In genomic region chr17:24150824-24151223, GRCm38 (mm10) we compare ENCODE assay signal across 8 mouse cellular contexts. TPM values are rescaled to one million over a fixed set of nuclear protein-coding genes. Genes with fewer than 3 reads are reported as not detected.
DNase-seq lines count a peak whose midpoint lies in the region; ATAC-seq and TF ChIP-seq lines count a peak whose summit lies in the region.

TSS of gene Pdpk1 (minus strand) at chr17:24150924.

- peak within 1 kb of the TSS; percentile 43; the same call in 1 of the 2 replicates for H3K9ac ChIP-seq in kidney, postnatal 0 days (ENCODE audit: low read depth, low read length)
- H3K9ac ChIP-seq in midbrain, embryonic 14.5 days (replicated peaks; ENCODE audit: low read length), result peak within 1 kb of the TSS; percentile 26; the same call in 1 of the 2 replicates

- H3K4me1 ChIP-seq in kidney, postnatal 0 days (replicated peaks; ENCODE audit: insufficient read depth, low read length), result no peaks in the 10 kb centered on the region
- H3K4me1 ChIP-seq in bone marrow macrophage, adult 2 months (ENCODE audit: control insufficient read depth, insufficient read depth, low read length), result peaks cover 7% of the 10 kb centered on the region; the same call in 1 of the 2 replicates
- no peaks in the 10 kb centered on the region for H3K4me1 ChIP-seq in midbrain, embryonic 14.5 days (ENCODE audit: control insufficient read depth, insufficient read depth, low read length)

- WGBS in kidney, postnatal 0 days, result 80% methylated on average over 2 of the region's 2 CpGs
- WGBS in midbrain, embryonic 14.5 days, result 95% methylated on average over 2 of the region's 2 CpGs

- no peak for TF ChIP-seq CTCF in kidney, postnatal 0 days (IDR thresholded peaks at IDR 0.05; ENCODE audit: low read depth)
- TF ChIP-seq CTCF in bone marrow macrophage, adult 2 months (IDR thresholded peaks at IDR 0.05; ENCODE audit: low read depth, low read length), result no peak

- no peak within 1 kb of the TSS for H3K27ac ChIP-seq in kidney, postnatal 0 days
- no peak within 1 kb of the TSS for H3K27ac ChIP-seq in bone marrow macrophage, adult 2 months (ENCODE audit: insufficient read depth, low read depth, low read length)
- no peak within 1 kb of the TSS for H3K27ac ChIP-seq in midbrain, embryonic 14.5 days (replicated peaks; ENCODE audit: low read depth, low read length)

- DNase-seq in kidney, postnatal 0 days (ENCODE audit: low spot score), result no peak
- no peak for DNase-seq in kidney, adult 9 months
- DNase-seq in gonadal fat pad, adult 2 months (ENCODE audit: low read depth), result no peak
- no peak for DNase-seq in layer of hippocampus, postnatal 14 days (ENCODE audit: low spot score in 2 of 2)
- no peak for DNase-seq in midbrain, embryonic 14.5 days
- no peak for DNase-seq in ovary, postnatal 10 days (ENCODE audit: low spot score)

- ATAC-seq in kidney, postnatal 0 days (replicated peaks; ENCODE audit: low FRiP score, low read depth), result no peak
- no peak for ATAC-seq in midbrain, embryonic 14.5 days (ENCODE audit: low FRiP score, low TSS enrichment)
- no peak for ATAC-seq in cerebellum, adult (ENCODE audit: insufficient number of reproducible peaks, low FRiP score, low TSS enrichment)

- peak within 1 kb of the TSS; percentile 68 for H3K4me2 ChIP-seq in kidney, postnatal 0 days (ENCODE audit: low read length)
- peak within 1 kb of the TSS; percentile 54 for H3K4me2 ChIP-seq in midbrain, embryonic 14.5 days (ENCODE audit: low read length)

- H3K4me3 ChIP-seq in kidney, postnatal 0 days (replicated peaks; ENCODE audit: low read depth, low read length), result peak within 1 kb of the TSS; percentile 30
- peak within 1 kb of the TSS; percentile 50; the same call in 1 of the 2 replicates for H3K4me3 ChIP-seq in bone marrow macrophage, adult 2 months (ENCODE audit: insufficient read depth, low read length)
- peak within 1 kb of the TSS; percentile 17 for H3K4me3 ChIP-seq in midbrain, embryonic 14.5 days (replicated peaks; ENCODE audit: low read depth, low read length)

- no peaks in the 10 kb centered on the region for H3K27me3 ChIP-seq in kidney, postnatal 0 days (ENCODE audit: insufficient read depth, low read length)
- H3K27me3 ChIP-seq in midbrain, embryonic 14.5 days (ENCODE audit: control insufficient read depth, insufficient read depth, low read length), result no peaks in the 10 kb centered on the region

- TF ChIP-seq POLR2A in bone marrow macrophage, adult 2 months (IDR thresholded peaks at IDR 0.05; ENCODE audit: borderline replicate concordance, low read depth, low read length), result no peak

- 0 out of 2 replicates have a peak, but pooled peaks cover 2% of the 10 kb centered on the region for H3K36me3 ChIP-seq in kidney, postnatal 0 days (ENCODE audit: insufficient read depth, low read length)
- peaks cover 6% of the 10 kb centered on the region; the same call in 1 of the 2 replicates for H3K36me3 ChIP-seq in midbrain, embryonic 14.5 days (ENCODE audit: control insufficient read depth, insufficient read depth, low read length)

- no peaks in the 10 kb centered on the region for H3K9me3 ChIP-seq in kidney, postnatal 0 days (replicated peaks; ENCODE audit: low read length)
- H3K9me3 ChIP-seq in midbrain, embryonic 14.5 days (ENCODE audit: control insufficient read depth, low read length), result no peaks in the 10 kb centered on the region

RNA-seq across cellular contexts. Expression of gene Pdpk1, which starts in this region (rescaled TPM):
- 28.7 and 29.4 TPM in 2 replicates for polyA plus RNA-seq in kidney, postnatal 0 days (2015; fragmentation: Nextera tagmentation; extraction: Ambion mirVana)
- polyA plus RNA-seq in bone marrow macrophage, adult 2 months (2012; ENCODE audit: insufficient read depth, insufficient read length, missing spikeins), result 32.9 and 39.6 TPM in 2 replicates
- 23.8 and 25.8 TPM in 2 replicates for polyA plus RNA-seq in gonadal fat pad, adult 2 months (2012; rRNA removed)
- total RNA-seq in layer of hippocampus, postnatal 14 days (2021), result 100 to 1,000 TPM; 102 to 107 TPM
- 68.3 and 74.3 TPM in 2 replicates for polyA plus RNA-seq in midbrain, embryonic 14.5 days (2014; fragmentation: Nextera tagmentation; extraction: Ambion mirVana)
